Mouse (Mus musculus): ENCODE measurements at regions not wholly inside any gene's neighbourhood (a gene's known extent, or its start where the extent isn't known, plus 50 kb on each side); places are given as distances from the start of the nearest gene placed in this dataset.

DNA sequence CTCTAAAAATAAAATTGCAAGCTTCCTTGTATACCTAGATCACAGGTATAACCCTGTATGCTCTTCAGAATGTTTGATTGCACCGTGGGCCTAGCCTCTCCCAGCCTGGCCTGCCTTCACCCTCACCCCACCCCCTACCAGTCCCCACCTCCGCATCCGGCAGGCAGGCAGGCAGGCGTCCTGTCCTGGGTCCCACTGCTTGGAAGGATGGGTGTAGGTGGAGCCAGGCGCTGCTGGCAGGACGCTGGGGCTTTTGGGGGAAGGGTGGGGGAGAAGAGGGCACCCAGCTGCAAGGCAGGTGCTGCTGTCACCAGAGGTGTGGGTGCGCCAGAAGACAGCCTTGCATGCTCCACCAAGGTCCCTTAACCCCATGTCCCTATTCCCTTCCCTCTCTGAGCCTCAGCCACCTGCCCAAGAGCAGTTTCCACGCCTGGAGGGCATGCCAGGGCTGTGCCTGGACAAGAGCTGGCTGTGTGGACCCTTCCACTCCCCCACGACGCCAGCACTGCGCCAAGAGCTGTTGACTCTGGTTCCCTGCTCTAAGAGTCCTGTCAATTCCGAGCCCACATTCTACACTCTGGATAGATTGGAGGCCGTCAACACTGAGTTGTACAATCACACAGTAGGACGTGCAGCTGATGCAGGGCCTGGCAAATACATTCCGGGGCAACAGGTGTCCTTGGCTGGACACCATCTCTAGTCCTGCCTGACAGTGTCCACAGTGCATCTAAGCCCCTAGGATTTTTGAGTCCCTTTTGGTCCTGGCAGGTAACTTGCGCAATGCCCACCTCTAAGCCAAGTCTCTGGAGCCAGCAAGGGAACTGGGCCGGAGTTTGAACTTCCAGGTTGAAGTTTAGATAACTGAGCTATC lies 170.0 kb upstream of the Id2 start:
- DNase-seq, result no peak
- H3K4me3 ChIP-seq (replicated peaks; ENCODE audit: insufficient read depth, low read depth, low read length), result no peak overlapping the region
- WGBS, result 70% methylated on average over 17 of the region's 17 CpGs
- no peaks in the 10 kb centered on the region for H3K27me3 ChIP-seq (ENCODE audit: control insufficient read depth, insufficient read depth, low read length)
- no peak overlapping the region for H3K27ac ChIP-seq (ENCODE audit: insufficient read depth, low read length)
- no peaks in the 10 kb centered on the region for H3K4me1 ChIP-seq (ENCODE audit: control insufficient read depth, insufficient read depth, low read length)
- no peak for TF ChIP-seq CTCF (IDR thresholded peaks at IDR 0.05; ENCODE audit: borderline replicate concordance, insufficient read depth, low read depth, low read length)
- TF ChIP-seq POLR2A (IDR thresholded peaks at IDR 0.05; ENCODE audit: borderline replicate concordance, insufficient read depth, low read length), result no peak

DNA sequence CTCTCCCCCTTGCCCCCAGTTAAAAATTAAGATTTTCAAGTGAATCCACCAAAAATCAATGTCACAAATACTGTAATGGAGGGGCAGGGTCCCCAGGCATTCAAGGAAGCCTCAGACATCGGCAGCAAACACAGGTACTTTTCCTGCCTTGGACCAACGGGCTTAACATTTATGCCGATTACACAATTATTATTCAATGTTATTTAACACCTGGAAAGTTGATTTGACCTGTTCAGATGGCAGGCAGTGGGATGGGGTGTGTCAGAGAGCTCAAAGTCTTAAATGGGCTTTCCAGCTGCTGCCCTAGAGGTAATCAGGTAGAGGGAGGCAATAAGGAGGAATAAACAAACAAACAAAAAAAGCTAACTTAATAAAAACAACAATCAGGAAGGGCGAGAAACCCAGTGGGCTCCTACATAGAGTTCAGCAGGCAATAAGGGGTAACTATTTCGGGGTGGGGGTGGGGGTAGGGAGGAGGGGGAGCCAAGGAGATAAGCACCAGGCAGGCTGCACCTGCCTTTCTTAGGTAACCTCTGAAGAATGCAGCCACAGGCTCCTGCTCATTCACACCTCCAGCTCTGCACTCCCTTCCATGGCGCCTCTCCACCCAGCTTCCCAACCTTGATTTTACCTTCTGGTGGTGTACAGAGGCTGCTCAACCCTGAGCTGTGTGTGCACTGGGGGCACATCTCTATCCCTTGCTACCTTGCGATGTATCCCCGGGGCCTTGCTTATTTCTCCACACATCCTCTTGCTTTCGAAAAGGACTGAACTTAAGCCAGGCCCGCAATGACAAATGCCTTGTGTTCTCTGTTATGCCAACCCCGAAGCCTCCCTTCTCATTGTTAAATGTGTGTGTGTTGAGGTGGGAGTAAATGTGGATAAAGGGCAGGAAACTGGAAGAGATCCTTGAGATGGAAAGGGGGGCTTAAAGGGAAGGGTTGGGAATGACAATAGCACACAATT lies 168.9 kb upstream of the Id2 start:
- no peak overlapping the region for H3K27ac ChIP-seq (ENCODE audit: insufficient read depth, low read length)
- WGBS, result 82% methylated on average over 11 of the region's 11 CpGs
- no peak for DNase-seq
- no peak overlapping the region for H3K4me3 ChIP-seq (replicated peaks; ENCODE audit: insufficient read depth, low read depth, low read length)
- no peak for TF ChIP-seq POLR2A (IDR thresholded peaks at IDR 0.05; ENCODE audit: borderline replicate concordance, insufficient read depth, low read length)
- H3K4me1 ChIP-seq (ENCODE audit: control insufficient read depth, insufficient read depth, low read length), result no peaks in the 10 kb centered on the region
- H3K27me3 ChIP-seq (ENCODE audit: control insufficient read depth, insufficient read depth, low read length), result no peaks in the 10 kb centered on the region

DNA sequence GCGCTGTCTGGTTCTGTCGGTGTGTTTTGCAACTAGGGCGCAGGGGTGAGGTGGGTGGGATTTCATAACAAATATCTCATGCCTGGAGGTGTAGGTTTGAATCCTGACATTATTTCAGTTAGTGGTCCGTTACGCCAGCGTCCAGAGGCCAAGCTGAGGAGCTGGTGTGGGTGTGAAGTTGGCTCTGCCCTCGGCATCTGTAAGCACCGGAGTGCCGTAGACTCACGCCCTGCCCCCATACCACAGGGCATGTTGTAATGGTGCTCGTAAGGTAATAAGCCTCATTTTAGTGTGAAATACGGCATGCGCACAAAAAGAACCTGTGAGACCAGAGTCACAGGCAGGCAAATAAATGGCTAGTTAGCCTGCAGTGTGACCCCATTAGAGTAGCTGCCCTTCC lies 168.1 kb upstream of the Id2 start:
- Histone ChIP-seq H3K27me3 (ENCODE audit: control insufficient read depth, insufficient read depth, low read length) (no peaks in the 10 kb centered on the region), H3K4me3 (replicated peaks; ENCODE audit: insufficient read depth, low read depth, low read length) (no peak overlapping the region), H3K4me1 (ENCODE audit: control insufficient read depth, insufficient read depth, low read length) (no peaks in the 10 kb centered on the region), H3K27ac (ENCODE audit: insufficient read depth, low read length) (no peak overlapping the region)
- 90% methylated on average over 13 of the region's 13 CpGs for WGBS
- TF ChIP-seq CTCF (IDR thresholded peaks at IDR 0.05; ENCODE audit: borderline replicate concordance, insufficient read depth, low read depth, low read length), result no peak
- TF ChIP-seq POLR2A (IDR thresholded peaks at IDR 0.05; ENCODE audit: borderline replicate concordance, insufficient read depth, low read length), result no peak
- no peak for DNase-seq

DNA sequence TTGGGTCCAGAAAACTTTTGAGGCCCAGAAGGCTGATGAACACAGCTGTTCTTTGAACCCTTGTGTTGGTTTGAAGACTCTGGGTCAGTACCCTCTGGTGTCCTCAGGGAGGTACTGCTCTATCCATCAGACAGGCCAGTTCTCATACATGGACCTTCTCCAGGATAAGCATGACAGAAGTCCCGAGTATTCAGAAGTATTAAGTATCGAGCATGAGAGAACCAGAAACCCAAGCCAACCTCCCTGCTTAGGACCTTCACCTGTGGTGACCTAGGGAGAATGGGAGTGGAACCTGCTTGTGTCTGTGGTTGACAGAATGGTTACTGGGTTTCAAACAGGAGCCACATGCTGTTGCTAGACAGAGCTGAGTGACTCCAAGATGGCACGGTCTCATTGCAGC lies 167.5 kb upstream of the Id2 start:
- TF ChIP-seq CTCF (IDR thresholded peaks at IDR 0.05; ENCODE audit: borderline replicate concordance, insufficient read depth, low read depth, low read length) (no peak), POLR2A (IDR thresholded peaks at IDR 0.05; ENCODE audit: borderline replicate concordance, insufficient read depth, low read length) (no peak)
- WGBS, result 79% methylated on average over 3 of the region's 3 CpGs
- H3K27ac ChIP-seq (ENCODE audit: insufficient read depth, low read length), result no peak overlapping the region
- H3K4me1 ChIP-seq (ENCODE audit: control insufficient read depth, insufficient read depth, low read length), result no peaks in the 10 kb centered on the region
- no peaks in the 10 kb centered on the region for H3K27me3 ChIP-seq (ENCODE audit: control insufficient read depth, insufficient read depth, low read length)
- H3K4me3 ChIP-seq (replicated peaks; ENCODE audit: insufficient read depth, low read depth, low read length), result no peak overlapping the region
- DNase-seq, result no peak

DNA sequence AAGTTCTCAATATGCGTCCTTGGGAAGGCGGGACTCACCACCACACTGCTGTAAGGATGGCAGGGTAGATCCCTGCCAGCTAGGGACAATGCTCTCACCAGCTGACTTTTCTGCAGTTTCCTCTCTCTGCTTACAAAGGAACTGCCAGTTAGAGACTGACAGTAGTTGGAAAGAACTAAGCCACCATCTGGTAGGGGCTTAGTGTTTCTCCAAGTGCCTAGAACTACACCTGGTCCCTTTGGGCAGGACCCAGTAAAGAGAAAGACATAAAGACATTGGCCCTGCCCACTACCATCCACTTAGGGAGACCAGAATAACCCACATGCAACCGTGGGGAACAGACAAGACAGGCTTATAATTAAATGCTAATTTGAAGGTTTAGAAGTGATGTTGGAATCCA lies 165.5 kb upstream of the Id2 start:
- WGBS, result 28% methylated on average over 3 of the region's 3 CpGs
- Histone ChIP-seq H3K27me3 (ENCODE audit: control insufficient read depth, insufficient read depth, low read length) (no peaks in the 10 kb centered on the region), H3K4me1 (ENCODE audit: control insufficient read depth, insufficient read depth, low read length) (no peaks in the 10 kb centered on the region), H3K4me3 (replicated peaks; ENCODE audit: insufficient read depth, low read depth, low read length) (no peak overlapping the region), H3K27ac (ENCODE audit: insufficient read depth, low read length) (no peak overlapping the region)
- DNase-seq, result no peak
- TF ChIP-seq CTCF (IDR thresholded peaks at IDR 0.05; ENCODE audit: borderline replicate concordance, insufficient read depth, low read depth, low read length), result no peak
- no peak for TF ChIP-seq POLR2A (IDR thresholded peaks at IDR 0.05; ENCODE audit: borderline replicate concordance, insufficient read depth, low read length)

DNA sequence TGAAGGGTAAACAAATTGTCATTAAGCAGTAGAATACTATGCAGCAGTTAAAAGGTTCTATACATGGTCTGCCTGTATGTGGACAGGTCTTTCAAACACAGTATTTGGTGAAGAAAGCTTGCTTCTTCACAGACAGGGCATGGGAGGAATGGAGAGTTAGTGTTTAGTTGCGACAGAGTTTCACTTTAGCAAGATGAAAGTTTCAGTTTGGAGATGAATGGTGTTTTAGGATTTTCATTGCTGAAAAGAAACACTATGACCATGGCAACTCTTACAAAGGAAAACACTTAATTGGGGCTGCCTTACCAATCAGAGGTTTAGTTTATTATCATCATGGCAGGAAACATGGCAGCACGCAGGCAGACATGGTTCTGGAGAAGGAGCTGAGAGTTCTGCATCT lies 162.2 kb upstream of the Id2 start:
- 95% methylated on average over 2 of the region's 2 CpGs for WGBS
- H3K27ac ChIP-seq (ENCODE audit: insufficient read depth, low read length), result no peak overlapping the region
- no peak overlapping the region for H3K4me3 ChIP-seq (replicated peaks; ENCODE audit: insufficient read depth, low read depth, low read length)
- no peak for TF ChIP-seq CTCF (IDR thresholded peaks at IDR 0.05; ENCODE audit: borderline replicate concordance, insufficient read depth, low read depth, low read length)
- TF ChIP-seq POLR2A (IDR thresholded peaks at IDR 0.05; ENCODE audit: borderline replicate concordance, insufficient read depth, low read length), result no peak
- DNase-seq, result no peak
- H3K4me1 ChIP-seq (ENCODE audit: control insufficient read depth, insufficient read depth, low read length), result no peaks in the 10 kb centered on the region
- no peaks in the 10 kb centered on the region for H3K27me3 ChIP-seq (ENCODE audit: control insufficient read depth, insufficient read depth, low read length)

DNA sequence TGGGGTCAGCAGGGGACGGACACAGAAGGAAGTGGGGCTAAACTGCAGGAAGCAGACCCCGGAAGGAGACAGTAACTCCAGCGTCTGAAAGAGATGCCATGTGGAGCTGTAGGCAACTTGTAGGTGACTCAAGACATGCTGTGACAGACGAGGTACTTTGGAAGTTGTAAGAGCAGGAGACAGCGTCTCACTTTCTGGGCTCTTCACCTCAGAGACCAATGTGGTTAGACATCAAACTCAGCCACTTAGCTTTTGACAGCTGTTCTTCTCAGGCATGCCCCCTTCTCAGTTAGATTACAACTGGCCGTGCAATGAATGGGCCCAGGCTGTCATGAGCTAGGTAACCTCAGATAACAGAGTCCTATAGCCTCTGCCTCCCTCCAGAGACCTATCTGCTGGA lies 159.3 kb upstream of the Id2 start:
- no peaks in the 10 kb centered on the region; the same call in 1 of the 2 replicates for H3K4me1 ChIP-seq (ENCODE audit: control insufficient read depth, insufficient read depth, low read length)
- no peak overlapping the region for H3K4me3 ChIP-seq (replicated peaks; ENCODE audit: insufficient read depth, low read depth, low read length)
- no peaks in the 10 kb centered on the region for H3K27me3 ChIP-seq (ENCODE audit: control insufficient read depth, insufficient read depth, low read length)
- TF ChIP-seq POLR2A (IDR thresholded peaks at IDR 0.05; ENCODE audit: borderline replicate concordance, insufficient read depth, low read length) (no peak), CTCF (IDR thresholded peaks at IDR 0.05; ENCODE audit: borderline replicate concordance, insufficient read depth, low read depth, low read length) (no peak)
- no peak for DNase-seq
- no peak overlapping the region for H3K27ac ChIP-seq (ENCODE audit: insufficient read depth, low read length)
- 75% methylated on average over 6 of the region's 6 CpGs for WGBS
